Mouse (Mus musculus) R1 (cell line): ENCODE measurements around the gene Pink1.

Source experiments
- DNase-seq: peaks from one replicate; pipeline ENCODE4 v3.0.0-alpha.2; 2018; ENCODE audit warnings: low read depth, low spot score

Gene Pink1

GRCm38 (mm10) chr4:138313021-138313420 is 13.1 kb downstream of the Pink1 start:
- DNase-seq: no peak

- DNase-seq: no peak
These were observed 14.0 kb downstream of the Pink1 start for GRCm38 (mm10) chr4:138312105-138312504.

DNA sequence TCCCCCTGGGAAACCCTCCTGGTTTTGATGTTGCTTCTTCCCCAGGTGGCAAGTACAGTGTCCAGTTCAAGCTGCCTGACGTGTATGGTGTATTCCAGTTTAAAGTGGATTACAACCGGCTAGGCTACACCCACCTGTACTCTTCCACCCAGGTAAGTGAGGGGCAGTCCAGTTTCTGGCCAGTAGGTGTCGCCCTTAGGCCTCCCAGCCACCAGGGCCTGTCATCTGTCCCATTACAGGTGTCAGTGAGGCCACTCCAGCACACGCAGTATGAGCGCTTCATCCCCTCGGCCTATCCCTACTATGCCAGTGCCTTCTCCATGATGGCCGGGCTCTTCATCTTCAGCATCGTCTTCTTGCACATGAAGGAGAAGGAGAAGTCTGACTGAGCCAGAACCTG is 14.5 kb downstream of the Pink1 start:
- peak; percentile 58 for DNase-seq

DNA sequence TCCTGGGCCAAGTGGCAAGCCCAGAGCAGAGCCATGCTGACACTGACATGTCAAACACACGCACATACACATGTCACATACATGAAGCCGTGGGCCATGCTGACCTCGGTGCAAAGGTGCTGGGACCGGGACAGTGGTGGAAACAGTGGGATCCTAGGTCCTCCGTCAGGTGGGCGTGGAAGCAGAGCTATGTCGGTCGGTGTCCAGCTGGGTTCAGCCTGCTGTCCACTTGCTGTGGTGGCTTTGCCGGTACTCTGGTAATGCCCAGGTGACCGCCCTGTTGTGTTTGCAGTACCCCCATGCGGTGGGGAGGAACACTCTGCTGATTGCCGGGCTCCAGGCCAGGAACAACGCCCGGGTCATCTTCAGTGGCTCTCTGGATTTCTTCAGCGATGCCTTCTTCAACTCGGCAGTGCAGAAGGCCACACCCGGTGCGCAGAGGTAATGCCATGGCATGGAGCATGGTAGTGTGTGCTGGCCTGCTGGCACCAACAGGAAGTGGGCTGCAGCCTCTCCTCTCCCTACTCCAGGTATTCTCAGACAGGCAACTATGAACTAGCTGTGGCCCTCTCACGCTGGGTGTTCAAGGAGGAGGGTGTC is 15.7 kb downstream of the Pink1 start:
- no peak for DNase-seq

DNA sequence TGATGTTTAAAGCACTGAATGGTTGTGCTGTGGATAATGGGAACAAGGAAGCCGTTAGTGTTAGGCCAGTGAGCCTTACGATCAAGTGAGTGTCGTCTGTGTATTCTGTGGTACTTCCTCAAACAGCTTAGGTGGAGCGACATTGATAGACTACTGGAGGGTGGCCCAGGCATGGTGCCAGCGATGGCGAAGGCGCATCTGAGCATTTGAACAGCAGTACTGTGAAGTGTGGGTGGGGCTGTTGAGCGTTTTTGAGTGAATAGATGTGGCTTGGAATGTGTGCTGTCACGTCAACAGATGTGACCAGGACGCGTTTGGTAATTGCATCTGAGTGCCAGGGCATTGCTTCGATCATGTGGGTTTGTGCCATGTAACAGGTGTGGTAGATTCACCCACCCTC is 18.4 kb downstream of the Pink1 start:
- no peak for DNase-seq

DNA sequence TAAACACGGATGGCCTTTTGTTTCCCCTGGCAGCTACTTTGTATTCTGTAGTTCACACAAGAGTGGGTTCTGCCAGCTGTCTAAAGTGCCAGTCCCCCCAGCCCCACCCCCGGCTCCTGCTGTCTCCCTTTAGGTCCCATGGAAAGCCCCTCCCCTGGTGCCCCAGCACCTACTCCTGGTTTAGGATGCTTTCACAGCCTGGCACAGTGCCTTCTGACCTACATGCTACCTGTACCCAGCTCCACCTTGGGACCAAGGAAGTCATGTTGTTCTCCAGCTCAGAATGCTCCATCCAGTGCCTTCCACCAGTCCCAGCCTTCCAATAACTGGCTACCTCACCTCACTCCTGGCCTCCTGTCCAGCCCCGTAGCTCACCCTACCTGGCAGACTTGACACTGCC is 19.1 kb downstream of the Pink1 start:
- no peak for DNase-seq

DNA sequence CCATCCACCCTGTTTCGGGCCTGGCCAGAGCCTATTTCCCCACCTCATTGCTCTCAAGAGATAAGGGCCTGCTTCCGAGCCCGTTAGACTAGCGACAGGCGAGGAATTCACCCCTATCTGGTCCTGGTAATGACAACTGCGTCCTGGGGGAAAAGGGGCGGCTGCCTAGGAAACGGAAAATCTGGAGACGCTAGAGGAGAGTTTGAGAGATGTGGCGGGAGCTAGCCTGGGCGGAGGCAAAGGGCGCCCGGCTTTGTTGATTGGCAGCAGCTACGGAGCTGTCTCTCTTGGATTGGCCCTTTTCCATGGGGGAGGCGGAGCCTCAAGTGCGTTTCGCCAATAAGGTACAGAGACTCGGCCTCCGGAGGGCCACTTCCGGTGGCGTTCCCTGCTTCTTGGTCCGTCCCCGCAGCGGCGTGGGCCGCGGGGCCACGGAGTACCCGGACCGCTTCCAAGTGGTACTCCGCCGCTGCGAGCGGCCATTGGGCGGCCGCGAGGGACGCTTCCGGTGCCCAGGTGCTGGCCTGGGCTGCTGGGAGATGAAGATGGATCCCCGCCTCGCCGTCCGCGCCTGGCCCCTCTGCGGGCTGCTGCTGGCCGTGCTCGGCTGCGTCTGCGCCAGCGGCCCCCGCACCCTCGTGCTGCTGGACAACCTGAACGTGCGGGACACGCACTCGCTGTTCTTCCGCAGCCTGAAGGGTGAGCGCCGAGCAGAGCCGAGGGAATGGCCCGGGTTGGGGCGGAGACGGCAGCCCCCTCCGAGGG is 21.6 kb downstream of the Pink1 start, which contains the start of gene Ddost:
Gene Ddost, plus strand, starts transcription at position 391 of the 765 bp plus-strand sequence.
- DNase-seq: peak; percentile 100

- no peak for DNase-seq
These were observed 22.4 kb downstream of the Pink1 start for GRCm38 (mm10) chr4:138303742-138304141.

DNA sequence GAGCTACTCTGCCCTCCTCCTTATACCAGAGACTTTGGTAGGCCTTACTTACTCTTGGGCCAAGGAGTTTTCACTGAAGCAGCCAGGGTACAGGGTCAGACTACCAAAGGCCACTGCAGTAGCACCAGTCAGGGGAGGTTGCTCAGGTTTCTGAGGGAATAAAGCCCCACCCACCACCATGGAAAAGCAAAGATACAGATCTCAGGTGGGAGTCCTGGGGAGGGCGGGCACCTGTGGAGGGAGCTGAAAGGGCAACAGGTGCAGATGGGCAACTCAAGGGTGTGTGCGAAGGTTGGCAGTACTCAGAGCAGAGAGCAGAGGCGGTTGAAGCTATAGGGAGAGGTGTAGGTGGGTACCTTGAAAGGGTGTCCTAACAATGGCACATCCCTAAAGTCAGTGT is 23.1 kb downstream of the Pink1 start:
- no peak for DNase-seq

DNA sequence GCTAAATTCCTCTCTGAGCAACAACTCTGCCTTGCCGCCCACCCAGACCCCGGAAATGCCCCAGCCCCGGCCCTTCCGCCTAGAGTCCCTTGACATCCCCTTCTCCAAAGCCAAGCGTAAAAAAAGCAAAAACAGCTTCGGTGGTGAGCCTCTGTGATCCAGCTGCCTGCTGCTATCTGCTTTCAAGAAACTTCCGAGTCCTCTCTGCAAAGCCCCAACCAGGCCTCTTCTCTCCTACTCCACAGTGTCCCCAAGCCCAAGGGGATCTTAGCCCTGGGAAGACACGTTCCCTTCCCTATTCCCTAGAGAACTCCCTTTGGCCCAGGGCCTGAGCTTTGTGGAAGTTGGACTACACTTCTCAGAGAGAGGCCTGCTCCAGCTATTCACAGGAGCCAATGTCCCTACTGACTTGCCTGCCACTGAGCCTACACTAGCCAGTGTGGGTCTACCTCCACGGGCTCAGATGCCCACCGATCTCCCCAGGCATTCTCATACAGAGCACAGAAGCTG is 24.8 kb downstream of the Pink1 start:
- DNase-seq: no peak

DNA sequence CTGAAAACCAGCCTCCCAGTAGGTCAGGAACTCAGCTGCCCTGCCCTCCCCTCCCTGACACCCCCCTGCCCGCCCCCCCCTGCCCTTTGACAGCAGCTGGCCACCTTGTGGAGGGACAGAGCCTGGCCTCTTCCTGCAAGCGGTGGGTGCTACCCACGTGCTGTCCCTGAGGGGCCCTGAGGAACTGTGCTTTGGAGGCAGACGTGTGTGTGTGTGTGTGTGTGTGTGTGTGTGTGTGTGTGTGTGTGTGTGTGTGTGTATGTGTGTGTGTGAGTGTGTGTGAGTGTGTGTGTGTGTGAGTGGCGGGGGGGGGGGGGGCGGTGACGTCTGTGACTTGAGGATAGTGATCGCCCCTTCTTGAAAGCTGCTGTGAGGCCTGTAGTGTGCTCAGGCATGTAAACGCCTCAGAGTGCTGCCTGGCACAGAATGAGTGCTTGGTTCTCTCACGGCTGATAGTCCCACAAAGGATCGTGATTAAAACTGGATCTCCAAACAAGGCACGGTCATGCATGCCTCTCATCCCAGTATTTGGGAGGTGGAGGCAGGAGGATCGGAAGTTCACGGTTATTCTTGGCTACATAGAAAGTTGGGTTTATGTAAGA is 32.1 kb downstream of the Pink1 start:
- no peak for DNase-seq

DNA sequence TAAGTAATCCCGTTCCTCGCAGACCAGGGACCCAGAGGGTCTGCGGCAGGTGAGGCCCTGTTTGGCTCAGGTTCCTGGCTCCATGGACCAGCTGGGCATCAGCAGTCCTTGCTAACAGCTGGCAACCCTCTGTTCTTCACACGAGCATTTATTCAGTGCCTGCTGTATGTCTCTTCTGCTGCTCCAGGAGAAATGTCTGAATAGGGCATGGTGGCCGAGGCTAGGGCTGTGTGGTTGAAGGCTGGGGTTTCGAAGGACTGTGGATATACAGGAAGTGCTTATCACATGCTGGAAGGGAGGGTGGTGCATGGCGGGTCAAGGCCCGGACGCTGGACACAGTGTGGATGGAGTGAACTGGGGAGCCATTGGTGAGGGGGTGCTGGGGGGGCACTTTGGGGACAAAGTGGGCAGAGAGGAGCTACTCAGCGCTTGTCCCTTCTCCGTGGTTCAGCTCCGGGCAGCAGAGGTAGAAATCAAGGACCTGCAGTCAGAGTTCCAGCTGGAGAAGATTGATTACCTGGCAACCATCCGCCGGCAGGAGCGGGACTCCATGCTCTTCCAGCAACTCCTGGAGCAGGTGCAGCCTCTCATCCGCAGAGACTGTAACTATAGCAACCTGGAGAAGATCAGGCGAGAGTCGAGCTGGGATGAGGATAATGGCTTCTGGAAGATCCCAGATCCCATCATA is 32.7 kb downstream of the Pink1 start:
- DNase-seq: peak; percentile 42

DNA sequence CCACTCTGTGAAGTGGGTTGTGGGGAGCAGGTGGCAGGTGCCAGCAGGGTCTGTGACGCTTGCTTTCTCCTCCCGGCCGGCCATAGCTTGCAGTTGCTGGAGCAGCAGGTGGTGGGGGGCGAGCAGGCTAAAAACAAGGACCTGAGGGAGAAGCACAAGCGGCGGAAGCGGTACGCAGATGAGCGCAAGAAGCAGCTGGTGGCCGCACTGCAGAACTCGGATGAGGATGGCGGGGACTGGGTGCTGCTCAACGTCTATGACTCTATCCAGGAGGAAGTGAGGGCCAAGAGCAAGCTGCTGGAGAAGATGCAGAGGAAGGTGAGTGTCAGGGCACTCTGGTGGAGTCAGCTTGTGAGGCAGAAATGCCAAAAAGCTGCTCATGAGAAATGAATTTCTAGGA is 34.1 kb downstream of the Pink1 start:
- no peak for DNase-seq

DNA sequence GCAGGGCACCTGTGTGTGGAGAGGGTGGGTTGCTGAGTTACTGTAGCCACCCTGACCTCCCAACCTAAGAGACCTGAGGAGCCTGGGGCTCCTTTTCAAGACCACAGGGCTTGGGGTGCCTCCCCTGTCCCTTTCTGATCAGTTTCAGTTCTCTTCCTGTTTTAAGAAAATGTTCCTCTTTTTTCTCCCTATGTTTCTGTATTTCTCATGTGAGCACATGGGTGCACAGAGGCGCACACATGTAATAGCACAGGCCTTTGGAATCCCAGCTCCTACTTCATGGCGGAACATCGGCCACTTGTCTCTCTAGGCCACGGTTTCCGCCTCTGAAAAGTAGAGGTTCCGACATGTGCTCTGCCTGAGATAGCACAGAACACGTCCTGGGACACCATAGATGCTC is 37.4 kb downstream of the Pink1 start:
- no peak for DNase-seq

DNA sequence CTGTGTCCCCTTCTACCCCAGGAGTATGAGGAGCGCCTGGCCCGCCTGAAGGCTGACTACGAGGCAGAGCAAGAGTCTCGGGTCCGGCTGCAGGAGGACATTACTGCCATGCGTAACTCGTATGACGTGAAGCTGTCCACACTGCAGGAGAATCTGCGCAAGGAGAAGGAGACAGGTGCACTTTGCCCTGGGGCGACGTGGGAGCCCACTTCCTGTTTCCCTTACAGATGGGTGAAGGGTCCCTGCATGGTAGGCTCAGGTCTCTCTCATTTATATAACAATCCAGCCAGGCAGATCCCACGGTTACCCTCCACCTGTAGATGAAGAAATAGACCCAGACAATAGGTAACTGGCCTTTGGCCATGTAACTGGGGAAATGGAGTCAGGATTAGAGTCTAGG is 39.7 kb downstream of the Pink1 start:
- DNase-seq: no peak

DNA sequence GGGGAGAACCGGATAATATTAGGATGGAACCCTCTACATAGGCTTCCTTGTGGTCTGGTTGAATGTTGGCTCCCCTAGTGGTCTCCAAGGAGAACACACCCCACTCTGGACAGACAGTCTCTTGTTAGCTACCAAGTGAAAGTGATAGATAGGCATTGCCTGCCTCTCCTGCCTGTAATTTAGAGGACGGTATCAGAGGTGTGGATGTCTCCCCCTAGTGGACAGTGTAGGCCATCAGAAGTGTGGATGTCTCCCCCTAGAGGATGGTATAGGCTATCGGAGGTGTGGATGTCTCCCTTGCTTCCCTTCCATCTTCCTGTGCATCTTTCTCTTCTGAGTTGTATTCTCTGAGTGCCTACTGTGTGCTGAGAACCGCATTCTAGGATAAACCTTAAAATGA is 43.3 kb downstream of the Pink1 start:
- DNase-seq: peak; percentile 97

GRCm38 (mm10) chr4:138278346-138278745 is 47.8 kb downstream of the Pink1 start:
- DNase-seq: no peak

- peak; percentile 45 for DNase-seq
These were observed 53.8 kb downstream of the Pink1 start for GRCm38 (mm10) chr4:138272011-138272997.

DNA sequence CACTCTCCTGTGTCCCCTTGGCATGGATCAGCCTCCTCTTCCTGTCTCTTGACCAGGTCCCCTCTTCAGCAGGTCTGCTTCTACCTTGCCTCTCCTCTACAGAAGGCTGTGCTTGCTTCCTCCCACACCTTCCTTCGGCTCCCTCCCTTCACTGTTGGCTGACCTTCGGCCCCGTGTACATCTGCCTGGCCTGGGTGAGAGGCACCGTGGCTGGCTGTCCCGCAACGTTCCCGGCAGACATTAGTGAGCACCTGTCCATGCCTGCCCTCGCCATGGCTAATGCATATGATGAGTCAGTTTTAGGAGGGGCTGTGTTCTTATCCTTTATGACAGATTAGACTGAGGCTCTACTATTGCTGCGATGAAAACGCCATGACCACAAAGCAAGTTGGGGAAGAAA is 58.2 kb downstream of the Pink1 start:
- no peak for DNase-seq
